Mouse (Mus musculus) G1E (cell line): ENCODE results near the gene Pa2g4.

Experiments
- CTCF ChIP-seq: IDR thresholded peaks from 2 replicates; pipeline ENCODE4 v1.5.1; 2012; ENCODE audit warnings: low read depth, low read length, inconsistent platforms, mixed read lengths
- GATA1 ChIP-seq: IDR thresholded peaks from 2 replicates; pipeline ENCODE4 v1.6.1; 2012; ENCODE audit warnings: borderline replicate concordance, low read length, inconsistent platforms, mixed read lengths
- GATA2 ChIP-seq: IDR thresholded peaks from 2 replicates; pipeline ENCODE4 v1.6.1; 2012; ENCODE audit warnings: low read depth, low read length, inconsistent platforms, borderline replicate concordance
- POLR2AphosphoS5 ChIP-seq: IDR thresholded peaks from 2 replicates; pipeline ENCODE4 v1.6.1; 2012; ENCODE audit warnings: low read depth, low read length, inconsistent platforms; ENCODE audit not compliant: insufficient replicate concordance
- TAL1 ChIP-seq: conservative IDR thresholded peaks from 2 replicates; pipeline ENCODE4 v1.6.1; 2012; ENCODE audit warnings: low read depth, low read length, inconsistent platforms, mixed read lengths

GRCm38 (mm10) chr10:128536266-128536940 lies 29.4 kb downstream of the Pa2g4 start:
- TF ChIP-seq CTCF (peak; percentile 71), POLR2AphosphoS5 (no peak), TAL1 (no peak), GATA1 (no peak), GATA2 (no peak)
